Mouse (Mus musculus): ENCODE measurements around the gene Sp3. TPM values are rescaled to one million over a fixed set of nuclear protein-coding genes. Genes with fewer than 3 reads are reported as not detected.
"Not testable (repeated sequence)": the region's sequence is repeated elsewhere in the genome, so short reads cannot be mapped to it uniquely, and the experiment has no call there.

Gene Sp3
- polyA plus RNA-seq, 1 experiment from 2014 or later: 88.0 TPM

GRCm38 (mm10) chr2:73000194-73000593 is 19.9 kb upstream of the Sp3 start:
- no peak overlapping the region for H3K27ac ChIP-seq (replicated peaks; ENCODE audit: low read depth, low read length)
- ATAC-seq (replicated peaks; ENCODE audit: insufficient number of reproducible peaks, low FRiP score, low TSS enrichment, low read depth) (no peak), DNase-seq (ENCODE audit: low spot score) (no peak)
- no peaks in the 10 kb centered on the region for H3K27me3 ChIP-seq (ENCODE audit: control insufficient read depth, insufficient read depth, low read length)
- WGBS: 77% methylated on average over 8 of the region's 8 CpGs
- no peak overlapping the region for H3K4me3 ChIP-seq (ENCODE audit: low read depth, low read length)
- no peaks in the 10 kb centered on the region for H3K36me3 ChIP-seq (replicated peaks; ENCODE audit: control insufficient read depth, insufficient read depth, low read depth, low read length)
- no peaks in the 10 kb centered on the region for H3K9me3 ChIP-seq (replicated peaks; ENCODE audit: control insufficient read depth, low read length)
- H3K9ac ChIP-seq (replicated peaks; ENCODE audit: low read length): no peak overlapping the region
- H3K4me2 ChIP-seq (ENCODE audit: low read depth, low read length): no peak overlapping the region
- H3K4me1 ChIP-seq (ENCODE audit: control insufficient read depth, insufficient read depth, low read length): no peaks in the 10 kb centered on the region

- no peak overlapping the region for H3K9ac ChIP-seq (replicated peaks; ENCODE audit: low read length)
- H3K4me1 ChIP-seq (ENCODE audit: control insufficient read depth, insufficient read depth, low read length): no peaks in the 10 kb centered on the region
- ATAC-seq (replicated peaks; ENCODE audit: insufficient number of reproducible peaks, low FRiP score, low TSS enrichment, low read depth): no peak
- no peaks in the 10 kb centered on the region for H3K27me3 ChIP-seq (ENCODE audit: control insufficient read depth, insufficient read depth, low read length)
- H3K4me2 ChIP-seq (ENCODE audit: low read depth, low read length): no peak overlapping the region
- no peak overlapping the region for H3K27ac ChIP-seq (replicated peaks; ENCODE audit: low read depth, low read length)
- no peak overlapping the region for H3K4me3 ChIP-seq (ENCODE audit: low read depth, low read length)
- H3K36me3 ChIP-seq (replicated peaks; ENCODE audit: control insufficient read depth, insufficient read depth, low read depth, low read length): no peaks in the 10 kb centered on the region
- no peaks in the 10 kb centered on the region for H3K9me3 ChIP-seq (replicated peaks; ENCODE audit: control insufficient read depth, low read length)
- WGBS: 96% methylated on average over 4 of the region's 4 CpGs
- no peak for DNase-seq (ENCODE audit: low spot score)
These were observed 17.3 kb upstream of the Sp3 start for GRCm38 (mm10) chr2:72997586-72997985.

- no peak for ATAC-seq (replicated peaks; ENCODE audit: insufficient number of reproducible peaks, low FRiP score, low TSS enrichment, low read depth)
- no peaks in the 10 kb centered on the region for H3K36me3 ChIP-seq (replicated peaks; ENCODE audit: control insufficient read depth, insufficient read depth, low read depth, low read length)
- WGBS: 66% methylated on average over 9 of the region's 9 CpGs
- no peak overlapping the region for H3K4me3 ChIP-seq (ENCODE audit: low read depth, low read length)
- no peaks in the 10 kb centered on the region for H3K9me3 ChIP-seq (replicated peaks; ENCODE audit: control insufficient read depth, low read length)
- no peak overlapping the region for H3K4me2 ChIP-seq (ENCODE audit: low read depth, low read length)
- no peak overlapping the region for H3K9ac ChIP-seq (replicated peaks; ENCODE audit: low read length)
- no peaks in the 10 kb centered on the region for H3K4me1 ChIP-seq (ENCODE audit: control insufficient read depth, insufficient read depth, low read length)
- H3K27ac ChIP-seq (replicated peaks; ENCODE audit: low read depth, low read length): no peak overlapping the region
- no peak for DNase-seq (ENCODE audit: low spot score)
- H3K27me3 ChIP-seq (ENCODE audit: control insufficient read depth, insufficient read depth, low read length): no peaks in the 10 kb centered on the region
These were observed 16.6 kb upstream of the Sp3 start for GRCm38 (mm10) chr2:72996808-72997378.

- H3K4me1 ChIP-seq (ENCODE audit: control insufficient read depth, insufficient read depth, low read length): no peaks in the 10 kb centered on the region
- peak; percentile 42 for DNase-seq (ENCODE audit: low spot score)
- H3K9me3 ChIP-seq (replicated peaks; ENCODE audit: control insufficient read depth, low read length): no peaks in the 10 kb centered on the region
- H3K27ac ChIP-seq (replicated peaks; ENCODE audit: low read depth, low read length): no peak overlapping the region; the same call in 1 of the 2 replicates
- ATAC-seq (replicated peaks; ENCODE audit: insufficient number of reproducible peaks, low FRiP score, low TSS enrichment, low read depth): 0 out of 2 replicates have a peak, but pooled peaks have one; percentile 52
- H3K36me3 ChIP-seq (replicated peaks; ENCODE audit: control insufficient read depth, insufficient read depth, low read depth, low read length): no peaks in the 10 kb centered on the region
- H3K4me3 ChIP-seq (ENCODE audit: low read depth, low read length): no peak overlapping the region
- no peak overlapping the region for H3K4me2 ChIP-seq (ENCODE audit: low read depth, low read length)
- 39% methylated on average over 9 of the region's 9 CpGs for WGBS
- H3K27me3 ChIP-seq (ENCODE audit: control insufficient read depth, insufficient read depth, low read length): no peaks in the 10 kb centered on the region
- no peak overlapping the region for H3K9ac ChIP-seq (replicated peaks; ENCODE audit: low read length)
These were observed 15.3 kb upstream of the Sp3 start for GRCm38 (mm10) chr2:72995346-72996097.

GRCm38 (mm10) chr2:72994165-72994564 is 13.9 kb upstream of the Sp3 start:
- WGBS: 72% methylated on average over 2 of the region's 2 CpGs

GRCm38 (mm10) chr2:72992497-72992896 is 12.3 kb upstream of the Sp3 start:
- H3K4me3 ChIP-seq (ENCODE audit: low read depth, low read length): no peak overlapping the region
- H3K27ac ChIP-seq (replicated peaks; ENCODE audit: low read depth, low read length): no peak overlapping the region
- DNase-seq (ENCODE audit: low spot score): no peak
- H3K36me3 ChIP-seq (replicated peaks; ENCODE audit: control insufficient read depth, insufficient read depth, low read depth, low read length): no peaks in the 10 kb centered on the region
- no peak overlapping the region for H3K9ac ChIP-seq (replicated peaks; ENCODE audit: low read length)
- H3K4me2 ChIP-seq (ENCODE audit: low read depth, low read length): no peak overlapping the region
- no peaks in the 10 kb centered on the region; the same call in 1 of the 2 replicates for H3K9me3 ChIP-seq (replicated peaks; ENCODE audit: control insufficient read depth, low read length)
- no peaks in the 10 kb centered on the region for H3K27me3 ChIP-seq (ENCODE audit: control insufficient read depth, insufficient read depth, low read length)
- 97% methylated on average over 15 of the region's 17 CpGs for WGBS
- no peak for ATAC-seq (replicated peaks; ENCODE audit: insufficient number of reproducible peaks, low FRiP score, low TSS enrichment, low read depth)
- H3K4me1 ChIP-seq (ENCODE audit: control insufficient read depth, insufficient read depth, low read length): no peaks in the 10 kb centered on the region

More at GRCm38 (mm10) chr2:72994165-72994564, 13.9 kb upstream of the Sp3 start:
- Histone ChIP-seq H3K9ac (replicated peaks; ENCODE audit: low read length) (no peak overlapping the region), H3K4me1 (ENCODE audit: control insufficient read depth, insufficient read depth, low read length) (no peaks in the 10 kb centered on the region), H3K27ac (replicated peaks; ENCODE audit: low read depth, low read length) (no peak overlapping the region), H3K9me3 (replicated peaks; ENCODE audit: control insufficient read depth, low read length) (no peaks in the 10 kb centered on the region; the same call in 1 of the 2 replicates), H3K27me3 (ENCODE audit: control insufficient read depth, insufficient read depth, low read length) (no peaks in the 10 kb centered on the region), H3K4me2 (ENCODE audit: low read depth, low read length) (no peak overlapping the region), H3K36me3 (replicated peaks; ENCODE audit: control insufficient read depth, insufficient read depth, low read depth, low read length) (no peaks in the 10 kb centered on the region), H3K4me3 (ENCODE audit: low read depth, low read length) (no peak overlapping the region)
- no peak for DNase-seq (ENCODE audit: low spot score)
- ATAC-seq (replicated peaks; ENCODE audit: insufficient number of reproducible peaks, low FRiP score, low TSS enrichment, low read depth): no peak

GRCm38 (mm10) chr2:72988945-72989344 is 8.7 kb upstream of the Sp3 start:
- not testable (repeated sequence) for ATAC-seq (replicated peaks; ENCODE audit: insufficient number of reproducible peaks, low FRiP score, low TSS enrichment, low read depth); H3K27me3 ChIP-seq (ENCODE audit: control insufficient read depth, insufficient read depth, low read length); H3K36me3 ChIP-seq (replicated peaks; ENCODE audit: control insufficient read depth, insufficient read depth, low read depth, low read length); H3K9me3 ChIP-seq (replicated peaks; ENCODE audit: control insufficient read depth, low read length); H3K9ac ChIP-seq (replicated peaks; ENCODE audit: low read length); H3K4me2 ChIP-seq (ENCODE audit: low read depth, low read length); H3K4me3 ChIP-seq (ENCODE audit: low read depth, low read length); DNase-seq (ENCODE audit: low spot score); H3K27ac ChIP-seq (replicated peaks; ENCODE audit: low read depth, low read length); H3K4me1 ChIP-seq (ENCODE audit: control insufficient read depth, insufficient read depth, low read length)
- 91% methylated on average over 9 of the region's 9 CpGs for WGBS

- Histone ChIP-seq H3K36me3 (replicated peaks; ENCODE audit: control insufficient read depth, insufficient read depth, low read depth, low read length) (no peaks in the 10 kb centered on the region), H3K4me1 (ENCODE audit: control insufficient read depth, insufficient read depth, low read length) (no peaks in the 10 kb centered on the region), H3K27me3 (ENCODE audit: control insufficient read depth, insufficient read depth, low read length) (no peaks in the 10 kb centered on the region), H3K9ac (replicated peaks; ENCODE audit: low read length) (no peak within 1 kb of the TSS), H3K9me3 (replicated peaks; ENCODE audit: control insufficient read depth, low read length) (no peaks in the 10 kb centered on the region; the same call in 1 of the 2 replicates), H3K4me2 (ENCODE audit: low read depth, low read length) (no peak within 1 kb of the TSS), H3K27ac (replicated peaks; ENCODE audit: low read depth, low read length) (no peak within 1 kb of the TSS), H3K4me3 (ENCODE audit: low read depth, low read length) (no peak within 1 kb of the TSS)
- 94% methylated on average over 5 of the region's 5 CpGs for WGBS
- ATAC-seq (replicated peaks; ENCODE audit: insufficient number of reproducible peaks, low FRiP score, low TSS enrichment, low read depth) (no peak), DNase-seq (ENCODE audit: low spot score) (no peak)
These were observed 6.4 kb upstream of the Sp3 start, which contains the start of gene Gm11084 for GRCm38 (mm10) chr2:72986616-72987015. Gene Gm11084, minus strand, starts transcription at chr2:72986716.
